Mouse (Mus musculus): ENCODE measurements around the gene Cdv3. TPM values are rescaled to one million over a fixed set of nuclear protein-coding genes. Genes with fewer than 3 reads are reported as not detected.

Gene Cdv3
- 92.7 and 94.0 TPM in 2 replicates for polyA plus RNA-seq (2014; fragmentation: Nextera tagmentation; extraction: Ambion mirVana)

- H3K27me3 ChIP-seq (replicated peaks; ENCODE audit: control insufficient read depth, insufficient read depth, low read length), result no peaks in the 10 kb centered on the region
- peak; percentile 98 for ATAC-seq (ENCODE audit: low read depth)
- peak within 1 kb of the TSS; percentile 79 for H3K4me2 ChIP-seq (ENCODE audit: low read depth, low read length)
- peak; percentile 100 for DNase-seq (ENCODE audit: low spot score)
- H3K4me3 ChIP-seq (ENCODE audit: low read depth, low read length), result peak within 1 kb of the TSS; percentile 91
- peak within 1 kb of the TSS; percentile 98 for H3K9ac ChIP-seq (ENCODE audit: low read depth, low read length)
- no peaks in the 10 kb centered on the region for H3K9me3 ChIP-seq (ENCODE audit: control insufficient read depth, low read length)
- H3K36me3 ChIP-seq (ENCODE audit: control insufficient read depth, insufficient read depth, low read length), result peaks cover 22% of the 10 kb centered on the region
- H3K4me1 ChIP-seq (ENCODE audit: control insufficient read depth, insufficient read depth, low read length), result peaks cover 20% of the 10 kb centered on the region
- H3K27ac ChIP-seq (replicated peaks; ENCODE audit: low read depth, low read length), result peak within 1 kb of the TSS; percentile 96
- WGBS, result 1% methylated on average over 46 of the region's 95 CpGs
These were observed at the start of gene Cdv3 for GRCm38 (mm10) chr9:103365290-103366247. TSS of gene Cdv3 (minus strand) at chr9:103365840.

- ATAC-seq (ENCODE audit: low read depth) (peak; percentile 51; the same call in 1 of the 2 replicates), DNase-seq (ENCODE audit: low spot score) (peak; percentile 61)
- Histone ChIP-seq H3K4me2 (ENCODE audit: low read depth, low read length) (no peak overlapping the region), H3K36me3 (ENCODE audit: control insufficient read depth, insufficient read depth, low read length) (no peaks in the 10 kb centered on the region), H3K4me1 (ENCODE audit: control insufficient read depth, insufficient read depth, low read length) (peaks cover 20% of the 10 kb centered on the region), H3K27me3 (replicated peaks; ENCODE audit: control insufficient read depth, insufficient read depth, low read length) (no peaks in the 10 kb centered on the region), H3K27ac (replicated peaks; ENCODE audit: low read depth, low read length) (no peak overlapping the region), H3K4me3 (ENCODE audit: low read depth, low read length) (no peak overlapping the region), H3K9ac (ENCODE audit: low read depth, low read length) (no peak overlapping the region), H3K9me3 (ENCODE audit: control insufficient read depth, low read length) (no peaks in the 10 kb centered on the region)
- WGBS, result 19% methylated on average over 9 of the region's 9 CpGs
These were observed 47.8 kb upstream of the Cdv3 start for GRCm38 (mm10) chr9:103413457-103413856.

DNA sequence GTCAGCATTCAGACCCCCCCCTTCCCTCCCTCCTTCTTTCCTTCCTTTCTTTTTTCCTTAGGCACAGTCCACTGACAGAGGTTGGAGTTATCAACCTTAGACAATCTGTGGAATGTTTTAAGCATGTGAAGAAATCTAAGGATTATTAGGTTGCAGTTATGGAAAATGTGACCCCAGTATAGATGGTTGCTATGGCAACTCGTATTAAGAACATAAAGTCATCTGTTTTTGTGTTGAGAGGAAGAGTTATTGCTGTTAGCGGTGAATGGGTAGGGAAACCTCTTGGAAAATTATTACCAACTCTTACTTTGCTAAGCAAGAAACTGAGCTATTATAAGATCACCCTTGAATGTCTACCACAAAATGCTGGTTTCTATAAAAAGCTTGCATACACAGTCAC lies 43.5 kb upstream of the Cdv3 start:
- Histone ChIP-seq H3K4me2 (ENCODE audit: low read depth, low read length) (no peak overlapping the region), H3K9ac (ENCODE audit: low read depth, low read length) (no peak overlapping the region), H3K9me3 (ENCODE audit: control insufficient read depth, low read length) (no peaks in the 10 kb centered on the region), H3K27me3 (replicated peaks; ENCODE audit: control insufficient read depth, insufficient read depth, low read length) (no peaks in the 10 kb centered on the region), H3K4me3 (ENCODE audit: low read depth, low read length) (no peak overlapping the region), H3K4me1 (ENCODE audit: control insufficient read depth, insufficient read depth, low read length) (peaks cover 15% of the 10 kb centered on the region), H3K27ac (replicated peaks; ENCODE audit: low read depth, low read length) (peak overlapping the region; percentile 56; the same call in 1 of the 2 replicates), H3K36me3 (ENCODE audit: control insufficient read depth, insufficient read depth, low read length) (no peaks in the 10 kb centered on the region)
- ATAC-seq (ENCODE audit: low read depth) (no peak), DNase-seq (ENCODE audit: low spot score) (peak; percentile 50)
- 57% methylated on average over 2 of the region's 2 CpGs for WGBS

DNA sequence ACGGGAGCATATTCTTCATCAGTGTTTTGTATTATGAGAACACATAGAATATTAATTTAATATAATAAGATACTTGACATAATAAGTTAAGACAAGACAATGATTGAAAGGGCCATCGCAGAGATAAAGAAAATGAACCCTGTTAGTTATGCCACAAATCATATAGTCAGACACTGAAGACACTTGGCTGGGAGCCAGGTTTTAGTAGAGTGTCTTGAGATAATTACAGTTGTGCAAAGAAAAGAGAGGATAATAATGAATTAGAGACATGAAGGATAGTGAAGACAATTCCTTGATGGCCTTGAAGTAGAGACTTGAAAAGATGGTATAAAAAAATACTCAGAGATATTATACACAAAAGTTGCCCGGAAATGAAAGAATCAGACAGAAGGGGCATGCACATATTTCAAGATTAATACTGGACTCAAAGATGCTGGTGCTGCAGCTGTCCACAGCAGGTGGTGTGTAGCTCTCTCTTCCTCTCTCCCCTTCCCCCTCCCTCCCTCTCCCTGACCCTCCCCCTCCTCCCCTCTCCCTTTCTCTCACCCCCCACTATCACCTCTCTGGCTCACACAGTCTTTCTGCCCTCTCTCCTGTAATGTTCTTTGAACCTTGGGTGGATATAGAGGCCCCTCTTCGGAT lies 42.6 kb upstream of the Cdv3 start:
- H3K27ac ChIP-seq (replicated peaks; ENCODE audit: low read depth, low read length), result peak overlapping the region; percentile 56; the same call in 1 of the 2 replicates
- 59% methylated on average over 4 of the region's 4 CpGs for WGBS

DNA sequence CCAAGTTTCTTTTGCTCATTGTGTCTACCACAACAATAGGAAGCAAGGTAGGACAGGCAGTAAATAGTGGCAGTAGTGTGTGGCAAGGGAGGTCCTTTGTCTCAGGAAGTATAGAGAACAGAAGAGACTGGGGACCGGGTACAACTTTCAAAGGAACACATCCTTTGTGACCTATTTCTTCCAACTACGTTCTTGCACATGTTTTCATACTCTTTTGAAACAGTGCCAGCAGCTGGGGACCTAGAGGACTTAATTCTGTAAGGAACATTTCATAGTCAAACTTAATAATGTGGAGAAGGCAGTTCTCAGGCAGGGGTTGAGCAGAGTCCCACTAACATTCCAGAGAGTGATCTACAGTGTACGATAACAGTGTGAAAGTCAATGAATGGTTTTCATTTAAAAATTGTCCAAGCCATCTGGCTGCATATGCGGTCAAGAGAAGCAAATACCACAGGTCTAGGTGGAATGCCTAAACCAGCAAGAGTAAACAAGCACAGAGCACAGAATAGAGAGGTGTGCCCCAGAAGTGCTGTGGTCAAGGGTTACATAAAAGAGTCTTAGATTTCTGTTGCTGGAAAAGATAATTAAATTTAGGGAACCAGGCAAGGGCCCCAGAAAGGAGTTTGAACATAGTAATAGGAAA lies 37.8 kb upstream of the Cdv3 start:
- H3K4me2 ChIP-seq (ENCODE audit: low read depth, low read length), result no peak overlapping the region
- no peak overlapping the region for H3K9ac ChIP-seq (ENCODE audit: low read depth, low read length)
- H3K9me3 ChIP-seq (ENCODE audit: control insufficient read depth, low read length), result 0 out of 2 replicates have a peak, but pooled peaks cover 5% of the 10 kb centered on the region
- H3K27ac ChIP-seq (replicated peaks; ENCODE audit: low read depth, low read length), result peak overlapping the region; percentile 19; the same call in 1 of the 2 replicates
- ATAC-seq (ENCODE audit: low read depth) (peak; percentile 44; the same call in 1 of the 2 replicates), DNase-seq (ENCODE audit: low spot score) (peak; percentile 55)
- H3K36me3 ChIP-seq (ENCODE audit: control insufficient read depth, insufficient read depth, low read length), result no peaks in the 10 kb centered on the region
- no peaks in the 10 kb centered on the region for H3K27me3 ChIP-seq (replicated peaks; ENCODE audit: control insufficient read depth, insufficient read depth, low read length)
- no peak overlapping the region for H3K4me3 ChIP-seq (ENCODE audit: low read depth, low read length)
- WGBS, result 37% methylated on average over 4 of the region's 4 CpGs
- H3K4me1 ChIP-seq (ENCODE audit: control insufficient read depth, insufficient read depth, low read length), result peaks cover 4% of the 10 kb centered on the region

More for the DNA sequence above, 42.6 kb upstream of the Cdv3 start:
- Histone ChIP-seq H3K4me2 (ENCODE audit: low read depth, low read length) (no peak overlapping the region), H3K9ac (ENCODE audit: low read depth, low read length) (no peak overlapping the region), H3K4me1 (ENCODE audit: control insufficient read depth, insufficient read depth, low read length) (peaks cover 17% of the 10 kb centered on the region), H3K27me3 (replicated peaks; ENCODE audit: control insufficient read depth, insufficient read depth, low read length) (no peaks in the 10 kb centered on the region), H3K9me3 (ENCODE audit: control insufficient read depth, low read length) (no peaks in the 10 kb centered on the region), H3K4me3 (ENCODE audit: low read depth, low read length) (no peak overlapping the region), H3K36me3 (ENCODE audit: control insufficient read depth, insufficient read depth, low read length) (no peaks in the 10 kb centered on the region)
- DNase-seq (ENCODE audit: low spot score) (peak; percentile 75), ATAC-seq (ENCODE audit: low read depth) (0 out of 2 replicates have a peak, but pooled peaks have one; percentile 22)

- no peaks in the 10 kb centered on the region for H3K36me3 ChIP-seq (ENCODE audit: control insufficient read depth, insufficient read depth, low read length)
- peak overlapping the region; percentile 52 for H3K27ac ChIP-seq (replicated peaks; ENCODE audit: low read depth, low read length)
- ATAC-seq (ENCODE audit: low read depth), result peak; percentile 70; the same call in 1 of the 2 replicates
- no peak overlapping the region for H3K4me2 ChIP-seq (ENCODE audit: low read depth, low read length)
- WGBS, result 59% methylated on average over 21 of the region's 21 CpGs
- H3K9me3 ChIP-seq (ENCODE audit: control insufficient read depth, low read length), result 0 out of 2 replicates have a peak, but pooled peaks cover 5% of the 10 kb centered on the region
- H3K4me3 ChIP-seq (ENCODE audit: low read depth, low read length), result no peak overlapping the region
- H3K27me3 ChIP-seq (replicated peaks; ENCODE audit: control insufficient read depth, insufficient read depth, low read length), result no peaks in the 10 kb centered on the region
- DNase-seq (ENCODE audit: low spot score), result peak; percentile 81
- peaks cover 4% of the 10 kb centered on the region for H3K4me1 ChIP-seq (ENCODE audit: control insufficient read depth, insufficient read depth, low read length)
- no peak overlapping the region for H3K9ac ChIP-seq (ENCODE audit: low read depth, low read length)
These were observed 33.0 kb upstream of the Cdv3 start for GRCm38 (mm10) chr9:103398509-103399157.

DNA sequence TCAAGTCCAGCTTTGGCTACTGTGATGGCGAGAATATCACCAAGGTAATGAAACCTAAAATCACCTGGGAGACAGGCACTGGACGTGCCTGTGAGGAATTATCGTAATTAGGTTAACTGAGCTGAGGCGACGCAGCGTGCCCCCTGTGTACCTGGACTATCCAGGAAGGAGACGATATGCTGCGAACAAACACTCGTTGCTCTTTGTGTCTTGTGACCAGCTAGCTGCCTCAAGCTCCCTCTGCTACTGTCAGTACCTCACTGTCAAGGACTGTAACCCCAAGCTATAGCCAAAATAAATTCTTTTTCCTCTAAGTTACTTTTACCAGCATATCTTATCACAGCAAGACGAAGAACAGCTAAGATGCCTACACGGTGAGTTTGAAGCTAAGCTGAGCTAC lies 27.6 kb upstream of the Cdv3 start:
- Histone ChIP-seq H3K9me3 (ENCODE audit: control insufficient read depth, low read length) (no peaks in the 10 kb centered on the region), H3K4me3 (ENCODE audit: low read depth, low read length) (no peak overlapping the region), H3K27me3 (replicated peaks; ENCODE audit: control insufficient read depth, insufficient read depth, low read length) (no peaks in the 10 kb centered on the region), H3K4me1 (ENCODE audit: control insufficient read depth, insufficient read depth, low read length) (no peaks in the 10 kb centered on the region), H3K36me3 (ENCODE audit: control insufficient read depth, insufficient read depth, low read length) (no peaks in the 10 kb centered on the region), H3K9ac (ENCODE audit: low read depth, low read length) (no peak overlapping the region), H3K4me2 (ENCODE audit: low read depth, low read length) (no peak overlapping the region), H3K27ac (replicated peaks; ENCODE audit: low read depth, low read length) (no peak overlapping the region)
- WGBS, result 70% methylated on average over 11 of the region's 11 CpGs
- no peak for ATAC-seq (ENCODE audit: low read depth)
- DNase-seq (ENCODE audit: low spot score), result no peak

Data from embryonic facial prominence, embryonic 14.5 days (tissue).